Mouse (Mus musculus): ENCODE measurements at regions not wholly inside any gene's neighbourhood (a gene's known extent, or its start where the extent isn't known, plus 50 kb on each side); places are given as distances from the start of the nearest gene placed in this dataset.

GRCm38 (mm10) chr3:124240936-124241733 lies 79.5 kb upstream of the Tram1l1 start:
- TF ChIP-seq CTCF (conservative IDR thresholded peaks at IDR 0.05; ENCODE audit: low read length), result no peak
- no peak for TF ChIP-seq POU5F1 (IDR thresholded peaks at IDR 0.05; ENCODE audit: borderline replicate concordance, low read length)
